Mouse (Mus musculus): ENCODE data around the gene Ddi2. TPM values are rescaled to one million over a fixed set of nuclear protein-coding genes. Genes with fewer than 3 reads are reported as not detected.
"Not testable (repeated sequence)": the region's sequence is repeated elsewhere in the genome, so short reads cannot be mapped to it uniquely, and the experiment has no call there.

The Ddi2 gene
- 15.7 and 16.6 TPM in 2 replicates for polyA plus RNA-seq (2015; fragmentation: Nextera tagmentation; extraction: Ambion mirVana)

DNA sequence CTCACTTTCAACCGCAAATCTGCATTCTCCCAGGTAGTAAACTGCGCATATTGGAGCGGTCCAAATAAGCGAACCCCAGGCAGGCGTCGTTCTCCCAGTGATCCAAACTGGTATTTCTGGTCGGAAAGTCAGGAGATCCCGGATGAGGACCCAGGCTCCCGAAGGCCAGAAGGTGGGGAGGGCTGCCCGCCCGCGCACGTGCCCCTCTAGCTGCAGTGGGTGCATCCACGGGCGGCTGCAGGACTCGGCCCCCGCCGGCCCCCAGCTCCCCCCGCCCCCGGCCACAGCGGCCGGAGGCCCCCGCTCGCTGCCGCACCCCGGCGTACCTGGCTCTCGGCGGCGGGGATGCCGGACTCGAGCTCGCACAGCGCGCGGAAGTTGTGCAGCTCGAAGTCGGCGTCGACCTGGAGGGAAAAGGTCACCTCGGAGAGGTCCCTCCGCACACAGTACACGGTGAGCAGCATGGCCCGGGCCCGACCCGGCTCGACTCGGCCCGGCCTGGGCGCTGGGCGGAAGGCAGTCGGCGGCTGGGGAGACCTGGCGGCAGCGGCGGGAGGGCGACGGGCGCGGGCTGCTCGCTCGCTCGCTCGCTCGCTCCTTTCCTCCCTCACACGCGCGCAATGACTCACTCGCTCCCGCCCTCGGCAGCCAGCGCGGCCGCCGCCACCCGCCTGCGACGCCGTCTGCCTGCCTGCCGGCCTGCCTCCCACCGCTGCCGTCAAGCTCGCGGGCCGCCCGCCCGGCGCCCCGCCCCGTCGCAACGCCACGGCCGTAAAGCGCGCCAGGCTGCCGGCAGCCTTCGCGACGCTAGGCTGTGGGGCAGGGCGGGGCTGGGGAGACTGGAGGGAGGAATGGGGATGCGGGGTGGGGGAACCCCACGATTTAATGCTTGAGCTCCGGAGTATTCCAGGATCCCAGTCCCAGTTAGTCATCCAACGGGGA, at the start of gene Ddi2:
TSS of gene Ddi2 (minus strand) at position 689 of the 942 bp plus-strand sequence.
- ATAC-seq, result peak; percentile 95
- no peaks in the 10 kb centered on the region for H3K27me3 ChIP-seq
- H3K9ac ChIP-seq (replicated peaks), result peak within 1 kb of the TSS; percentile 98
- WGBS, result under 1% methylated on average over 93 of the region's 105 CpGs
- H3K36me3 ChIP-seq, result peaks cover 8% of the 10 kb centered on the region; the same call in 1 of the 2 replicates
- no peaks in the 10 kb centered on the region for H3K9me3 ChIP-seq
- peak within 1 kb of the TSS; percentile 93 for H3K27ac ChIP-seq
- peak within 1 kb of the TSS; percentile 99 for H3K4me3 ChIP-seq (replicated peaks)
- H3K4me1 ChIP-seq (replicated peaks), result peaks cover 33% of the 10 kb centered on the region
- H3K4me2 ChIP-seq (replicated peaks), result peak within 1 kb of the TSS; percentile 97

GRCm38 (mm10) chr4:141773019-141773418, 49.8 kb upstream of the Ddi2 start:
- 81% methylated on average over 4 of the region's 4 CpGs for WGBS

GRCm38 (mm10) chr4:141771823-141772222, 48.6 kb upstream of the Ddi2 start:
- Histone ChIP-seq H3K4me2 (replicated peaks) (no peak overlapping the region), H3K4me1 (replicated peaks) (no peaks in the 10 kb centered on the region), H3K9me3 (no peaks in the 10 kb centered on the region), H3K36me3 (peaks cover 100% of the 10 kb centered on the region), H3K27ac (no peak overlapping the region), H3K27me3 (no peaks in the 10 kb centered on the region), H3K9ac (replicated peaks) (no peak overlapping the region), H3K4me3 (replicated peaks) (no peak overlapping the region)
- WGBS, result 92% methylated on average over 8 of the region's 8 CpGs
- no peak for ATAC-seq

More at GRCm38 (mm10) chr4:141773019-141773418, 49.8 kb upstream of the Ddi2 start:
- H3K9me3 ChIP-seq; ATAC-seq; H3K9ac ChIP-seq (replicated peaks); H3K27ac ChIP-seq; H3K27me3 ChIP-seq; H3K4me1 ChIP-seq (replicated peaks); H3K4me3 ChIP-seq (replicated peaks); H3K4me2 ChIP-seq (replicated peaks): not testable (repeated sequence)
- H3K36me3 ChIP-seq, result peaks cover 96% of the 10 kb centered on the region

GRCm38 (mm10) chr4:141769501-141770160, 46.4 kb upstream of the Ddi2 start:
- Histone ChIP-seq H3K27ac (no peak overlapping the region), H3K4me2 (replicated peaks) (no peak overlapping the region), H3K4me3 (replicated peaks) (no peak overlapping the region), H3K9ac (replicated peaks) (no peak overlapping the region), H3K4me1 (replicated peaks) (0 out of 2 replicates have a peak, but pooled peaks cover 4% of the 10 kb centered on the region), H3K36me3 (peaks cover 95% of the 10 kb centered on the region), H3K9me3 (no peaks in the 10 kb centered on the region), H3K27me3 (no peaks in the 10 kb centered on the region)
- WGBS, result 98% methylated on average over 8 of the region's 8 CpGs
- ATAC-seq, result no peak

GRCm38 (mm10) chr4:141767353-141768036, 44.3 kb upstream of the Ddi2 start:
- Histone ChIP-seq H3K4me2 (replicated peaks) (no peak overlapping the region), H3K9me3 (no peaks in the 10 kb centered on the region), H3K27ac (peak overlapping the region; percentile 70), H3K36me3 (peaks cover 95% of the 10 kb centered on the region), H3K9ac (replicated peaks) (no peak overlapping the region), H3K4me1 (replicated peaks) (0 out of 2 replicates have a peak, but pooled peaks cover 4% of the 10 kb centered on the region), H3K4me3 (replicated peaks) (no peak overlapping the region), H3K27me3 (no peaks in the 10 kb centered on the region)
- 78% methylated on average over 19 of the region's 19 CpGs for WGBS
- no peak for ATAC-seq

DNA sequence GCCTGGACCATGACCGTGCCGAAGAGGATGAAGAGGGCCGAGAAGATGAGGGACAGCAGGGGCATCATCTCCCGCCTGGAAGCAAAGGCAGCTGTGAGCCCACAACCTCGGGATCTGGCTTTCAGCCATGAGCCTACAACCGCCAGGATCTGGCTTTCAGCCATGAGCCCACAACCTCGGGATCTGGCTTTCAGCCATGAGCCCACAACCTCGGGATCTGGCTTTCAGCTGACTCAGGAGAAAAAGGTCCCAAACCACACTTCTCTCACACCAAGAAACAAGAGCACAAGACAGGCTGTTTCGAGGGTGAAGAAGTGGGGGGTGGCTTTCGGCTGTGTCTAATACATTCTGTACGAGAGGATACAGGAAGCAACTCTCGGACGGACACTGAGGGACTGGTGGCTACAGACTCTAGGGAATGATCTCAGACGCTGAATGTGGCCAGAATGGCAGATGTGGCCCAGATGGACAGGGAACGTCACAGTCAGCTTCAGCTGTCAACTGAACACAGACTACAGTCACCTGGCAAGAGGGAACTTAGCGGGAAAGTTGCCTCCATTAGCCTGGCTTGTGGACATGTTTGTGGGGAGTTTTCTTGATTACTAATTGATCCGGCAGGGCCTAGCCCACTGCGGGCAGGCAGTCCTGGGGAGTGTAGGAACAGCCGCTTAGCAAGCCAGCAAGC, 43.6 kb upstream of the Ddi2 start:
- H3K9me3 ChIP-seq, result no peaks in the 10 kb centered on the region
- H3K36me3 ChIP-seq, result peaks cover 95% of the 10 kb centered on the region
- no peak overlapping the region for H3K4me2 ChIP-seq (replicated peaks)
- ATAC-seq, result peak; percentile 40; the same call in 1 of the 2 replicates
- H3K4me1 ChIP-seq (replicated peaks), result 0 out of 2 replicates have a peak, but pooled peaks cover 4% of the 10 kb centered on the region
- no peak overlapping the region for H3K4me3 ChIP-seq (replicated peaks)
- peak overlapping the region; percentile 70 for H3K27ac ChIP-seq
- H3K27me3 ChIP-seq, result no peaks in the 10 kb centered on the region
- H3K9ac ChIP-seq (replicated peaks), result no peak overlapping the region
- 72% methylated on average over 19 of the region's 19 CpGs for WGBS

DNA sequence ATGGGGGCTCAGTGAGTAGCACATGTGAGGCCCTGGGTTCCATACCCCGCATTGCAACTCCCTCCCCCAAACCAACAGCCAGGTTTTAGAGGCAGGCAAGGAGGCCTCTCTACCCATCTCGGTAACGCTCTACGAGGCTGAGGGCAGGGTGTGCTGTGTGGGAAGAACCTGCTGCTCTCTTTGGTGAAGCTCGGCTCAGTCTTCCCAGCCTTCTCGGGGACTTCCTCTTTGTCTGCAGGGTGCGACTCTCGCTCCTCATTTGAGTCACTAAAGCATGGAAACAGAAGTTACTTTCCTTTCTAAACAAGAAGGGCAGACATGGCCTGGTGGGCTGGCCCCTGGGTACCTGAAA, 43.1 kb upstream of the Ddi2 start:
- WGBS, result 86% methylated on average over 8 of the region's 8 CpGs
- H3K4me2 ChIP-seq (replicated peaks), result no peak overlapping the region
- H3K27ac ChIP-seq, result peak overlapping the region; percentile 69
- no peak for ATAC-seq
- no peaks in the 10 kb centered on the region for H3K27me3 ChIP-seq
- 0 out of 2 replicates have a peak, but pooled peaks cover 4% of the 10 kb centered on the region for H3K4me1 ChIP-seq (replicated peaks)
- H3K9me3 ChIP-seq, result no peaks in the 10 kb centered on the region
- no peak overlapping the region for H3K4me3 ChIP-seq (replicated peaks)
- no peak overlapping the region for H3K9ac ChIP-seq (replicated peaks)
- H3K36me3 ChIP-seq, result peaks cover 95% of the 10 kb centered on the region

DNA sequence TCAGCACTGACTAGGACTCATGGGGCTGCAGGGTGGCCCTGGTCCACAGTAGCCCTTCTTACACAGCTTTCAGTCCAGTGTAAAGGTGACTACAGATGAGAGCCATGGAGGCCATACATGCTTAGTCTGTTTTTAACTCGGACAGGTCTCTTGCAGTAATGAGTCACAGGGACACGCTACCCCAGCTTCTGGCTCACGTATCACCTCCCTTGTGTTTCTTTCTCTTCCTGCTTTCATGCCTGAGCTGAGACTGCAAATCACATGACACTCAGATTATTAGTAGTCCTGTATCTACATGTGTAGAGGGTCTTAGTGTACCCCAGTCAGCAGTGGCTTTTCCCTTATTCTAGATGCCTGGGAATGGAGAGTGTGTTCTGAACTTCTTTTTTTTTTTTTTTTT, 41.8 kb upstream of the Ddi2 start:
- H3K4me2 ChIP-seq (replicated peaks), result no peak overlapping the region
- H3K9me3 ChIP-seq, result no peaks in the 10 kb centered on the region
- 95% methylated on average over 3 of the region's 3 CpGs for WGBS
- H3K27ac ChIP-seq, result no peak overlapping the region
- peaks cover 88% of the 10 kb centered on the region for H3K36me3 ChIP-seq
- H3K27me3 ChIP-seq, result no peaks in the 10 kb centered on the region
- no peak for ATAC-seq
- H3K9ac ChIP-seq (replicated peaks), result no peak overlapping the region
- H3K4me3 ChIP-seq (replicated peaks), result no peak overlapping the region
- 0 out of 2 replicates have a peak, but pooled peaks cover 4% of the 10 kb centered on the region for H3K4me1 ChIP-seq (replicated peaks)

GRCm38 (mm10) chr4:141763476-141763875, 40.3 kb upstream of the Ddi2 start:
- Histone ChIP-seq H3K4me3 (replicated peaks) (no peak overlapping the region), H3K9me3 (no peaks in the 10 kb centered on the region), H3K9ac (replicated peaks) (no peak overlapping the region), H3K4me2 (replicated peaks) (no peak overlapping the region), H3K27me3 (no peaks in the 10 kb centered on the region), H3K4me1 (replicated peaks) (0 out of 2 replicates have a peak, but pooled peaks cover 4% of the 10 kb centered on the region), H3K36me3 (peaks cover 75% of the 10 kb centered on the region), H3K27ac (no peak overlapping the region)
- ATAC-seq, result no peak
- 93% methylated on average over 12 of the region's 12 CpGs for WGBS

GRCm38 (mm10) chr4:141762102-141762598, 38.9 kb upstream of the Ddi2 start:
- Histone ChIP-seq H3K4me3 (replicated peaks) (no peak overlapping the region), H3K36me3 (peaks cover 66% of the 10 kb centered on the region), H3K9me3 (no peaks in the 10 kb centered on the region), H3K4me1 (replicated peaks) (0 out of 2 replicates have a peak, but pooled peaks cover 4% of the 10 kb centered on the region), H3K4me2 (replicated peaks) (no peak overlapping the region), H3K9ac (replicated peaks) (no peak overlapping the region), H3K27ac (no peak overlapping the region), H3K27me3 (no peaks in the 10 kb centered on the region)
- WGBS, result 97% methylated on average over 13 of the region's 13 CpGs
- no peak for ATAC-seq

DNA sequence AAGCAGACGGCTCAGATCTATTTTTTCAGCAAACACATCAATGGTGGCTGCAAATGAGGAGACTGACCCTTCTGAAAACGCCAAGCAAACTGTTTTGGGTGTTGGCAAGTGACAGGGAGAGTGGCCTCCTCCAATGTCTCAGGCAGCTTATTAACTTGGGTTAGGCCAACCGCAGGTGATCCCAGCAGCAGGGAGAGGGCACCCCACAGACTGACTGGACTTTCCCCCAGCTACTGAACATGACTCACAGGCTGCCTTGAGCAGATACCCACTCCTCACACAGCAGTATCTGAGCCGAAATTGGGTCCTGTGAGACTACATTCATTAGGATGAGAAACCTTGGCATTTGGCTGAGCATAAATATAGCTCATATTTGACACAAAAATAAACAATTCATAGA, 37.7 kb upstream of the Ddi2 start:
- Histone ChIP-seq H3K36me3 (peaks cover 54% of the 10 kb centered on the region), H3K4me1 (replicated peaks) (no peaks in the 10 kb centered on the region), H3K27ac (no peak overlapping the region), H3K4me3 (replicated peaks) (no peak overlapping the region), H3K4me2 (replicated peaks) (no peak overlapping the region), H3K27me3 (no peaks in the 10 kb centered on the region), H3K9me3 (no peaks in the 10 kb centered on the region), H3K9ac (replicated peaks) (no peak overlapping the region)
- no peak for ATAC-seq
- WGBS, result 91% methylated on average over 4 of the region's 4 CpGs

Data from midbrain, embryonic 13.5 days (tissue).